Mouse (Mus musculus) heart, postnatal 36 days (tissue): ENCODE data around the gene Gm38100. TPM values are rescaled to one million over a fixed set of nuclear protein-coding genes. Genes with fewer than 3 reads are reported as not detected.
A peak's percentile ranks its signal among the peaks of the same experiment; 100 is the strongest.

Experiments used
- DNase-seq, 2 experiments: peaks; one replicate each; pipeline ENCODE4 v3.0.0; 2021 to 2022
- intact Hi-C: fragments of 180-260 bp; cut with DNase I; formaldehyde crosslinking; loops from one replicate; pipeline ENCODE4 v1.15.1; 2025
- total RNA-seq, 2 experiments: library from RNA; stranded (reverse); gene quantifications; 2 replicates each; pipeline ENCODE4 v1.2.3; 2021

The Gm38100 gene
- total RNA-seq, result not detected

GRCm38 (mm10) chr1:175920029-175920428 is at the start of gene Gm38100:
Gene Gm38100, plus strand, starts transcription at chr1:175920329.
- DNase-seq, result no peak
- intact Hi-C loops, result loop anchor here (5.0 to 10.0 kb wide), 3 partner anchors 248 to 1325 kb away; no protein-coding TSS in a partner anchor

GRCm38 (mm10) chr1:175870716-175871115 is 49.4 kb upstream of the Gm38100 start:
- no peak for DNase-seq
- intact Hi-C loops, result no loop called here

GRCm38 (mm10) chr1:175872028-175872816 is 47.9 kb upstream of the Gm38100 start:
- DNase-seq, result peak; percentile 7 to 16
- intact Hi-C loops, result no loop called here

GRCm38 (mm10) chr1:175880453-175881296 is 39.5 kb upstream of the Gm38100 start, which contains the start of gene Exo1:
Gene Exo1, plus strand, starts transcription at chr1:175880581.
- peak; percentile 90 to 93 for DNase-seq
- intact Hi-C loops, result loop anchor here (5.0 kb wide), 2 partner anchors 188 to 253 kb away; partner anchors contain the start of genes Chml, Fh1 and Opn3

- no peak for DNase-seq
- intact Hi-C loops, result loop anchor here (5.0 kb wide), 2 partner anchors 191 to 256 kb away; partner anchors contain the start of genes Chml, Fh1 and Opn3
These were observed 36.7 kb upstream of the Gm38100 start for GRCm38 (mm10) chr1:175883398-175883797.

- intact Hi-C loops, result no loop called here
- DNase-seq, result no peak
These were observed 26.9 kb upstream of the Gm38100 start for GRCm38 (mm10) chr1:175893263-175893662.

GRCm38 (mm10) chr1:175893726-175894125 is 26.4 kb upstream of the Gm38100 start:
- DNase-seq, result no peak

GRCm38 (mm10) chr1:175911207-175911606 is 8.9 kb upstream of the Gm38100 start:
- DNase-seq, result no peak
- intact Hi-C loops, result no loop called here

More at GRCm38 (mm10) chr1:175893726-175894125, 26.4 kb upstream of the Gm38100 start:
- intact Hi-C loops, result no loop called here

GRCm38 (mm10) chr1:175912038-175912437 is 8.1 kb upstream of the Gm38100 start:
- intact Hi-C loops, result no loop called here
- DNase-seq, result no peak

- DNase-seq, result no peak
- intact Hi-C loops, result no loop called here
These were observed 6.3 kb upstream of the Gm38100 start for GRCm38 (mm10) chr1:175913728-175914303.

- peak; percentile 4 to 11 for DNase-seq
- intact Hi-C loops, result loop anchor here (5.0 to 10.0 kb wide), 3 partner anchors 249 to 1326 kb away; no protein-coding TSS in a partner anchor
These were observed 962 bp downstream of the Gm38100 start for GRCm38 (mm10) chr1:175921091-175921490.

GRCm38 (mm10) chr1:175923848-175924787 is 4.0 kb downstream of the Gm38100 start:
- peak; percentile 80 to 85 for DNase-seq
- intact Hi-C loops, result loop anchor here (2.0 to 10.0 kb wide), 4 partner anchors 252 to 1329 kb away; no protein-coding TSS in a partner anchor

- intact Hi-C loops, result no loop called here
- peak; percentile 8 to 9 for DNase-seq
These were observed 11.3 kb downstream of the Gm38100 start for GRCm38 (mm10) chr1:175931391-175931790.

- peak; percentile 32 to 43 for DNase-seq
- intact Hi-C loops, result loop anchor here (1.0 to 2.0 kb wide), 2 partner anchors 286 to 762 kb away; no protein-coding TSS in a partner anchor
These were observed 16.2 kb downstream of the Gm38100 start for GRCm38 (mm10) chr1:175936282-175936737.

GRCm38 (mm10) chr1:175938731-175939130 is 18.6 kb downstream of the Gm38100 start:
- DNase-seq, result no peak
- intact Hi-C loops, result no loop called here

GRCm38 (mm10) chr1:175943168-175943567 is 23.0 kb downstream of the Gm38100 start:
- intact Hi-C loops, result no loop called here
- DNase-seq, result no peak

GRCm38 (mm10) chr1:175946718-175947315 is 26.7 kb downstream of the Gm38100 start:
- intact Hi-C loops, result no loop called here
- no peak for DNase-seq

GRCm38 (mm10) chr1:175950421-175950820 is 30.3 kb downstream of the Gm38100 start:
- no peak for DNase-seq
- intact Hi-C loops, result no loop called here

GRCm38 (mm10) chr1:175950851-175951250 is 30.7 kb downstream of the Gm38100 start:
- intact Hi-C loops, result no loop called here
- no peak for DNase-seq
